Mouse (Mus musculus) forebrain, postnatal 0 days (tissue): ENCODE measurements at regions not wholly inside any gene's neighbourhood (a gene's known extent, or its start where the extent isn't known, plus 50 kb on each side); places are given as distances from the start of the nearest gene placed in this dataset.
A peak's percentile ranks its signal among the peaks of the same experiment; 100 is the strongest.

ENCODE experiments used
- ATAC-seq: fragments of 200-750 bp; cut with Nextera tagmentation; 2 replicates; pipeline ENCODE4 v1.8.0; 2017; ENCODE audit warnings: mild to moderate bottlenecking, moderate library complexity
- DNase-seq: peaks from one replicate; pipeline ENCODE4 v3.0.0-alpha.2; 2015
- H3K27ac ChIP-seq: fragments of 300-500 bp; sonication (generic); 2 replicates; pipeline ENCODE4 v1.5.1; 2014; ENCODE audit warnings: low read depth, mild to moderate bottlenecking, antibody characterized with exemption, low read length, moderate library complexity, mixed read lengths
- H3K27me3 ChIP-seq: fragments of 300-500 bp; sonication (generic); 2 replicates; pipeline ENCODE4 v1.6.1; 2014; ENCODE audit warnings: mild to moderate bottlenecking, low read length, mixed read lengths; ENCODE audit not compliant: insufficient read depth
- H3K36me3 ChIP-seq: fragments of 300-500 bp; sonication (generic); 2 replicates; pipeline ENCODE4 v1.6.1; 2014; ENCODE audit warnings: mild to moderate bottlenecking, moderate library complexity; ENCODE audit not compliant: insufficient read depth
- H3K4me1 ChIP-seq: fragments of 300-500 bp; sonication (generic); 2 replicates; pipeline ENCODE4 v1.6.1; 2014; ENCODE audit warnings: antibody characterized with exemption; ENCODE audit not compliant: insufficient read depth
- H3K4me2 ChIP-seq: fragments of 300-500 bp; sonication (generic); 2 replicates; pipeline ENCODE4 v1.6.1; 2014; ENCODE audit warnings: low read depth, mild to moderate bottlenecking, moderate library complexity
- H3K4me3 ChIP-seq: fragments of 300-500 bp; sonication (generic); 2 replicates; pipeline ENCODE4 v1.5.1; 2014; ENCODE audit warnings: low read depth, low read length, mixed read lengths
- H3K9ac ChIP-seq: fragments of 300-500 bp; sonication (generic); 2 replicates; pipeline ENCODE4 v1.6.1; 2014; ENCODE audit warnings: mild to moderate bottlenecking
- H3K9me3 ChIP-seq: fragments of 300-500 bp; sonication (generic); 2 replicates; pipeline ENCODE4 v1.6.1; 2016; ENCODE audit warnings: low read length
- CTCF ChIP-seq: sonication (generic); IDR thresholded peaks from 2 replicates; pipeline ENCODE4 v1.5.1; 2016; ENCODE audit warnings: antibody characterized with exemption, control low read depth, low read depth
- WGBS: fragments of 180-500 bp; shearing (Covaris S2); extraction: QIAGEN DNeasy Blood & Tissue Kit; methylation state at CpG from one replicate; pipeline ENCODE4 v1.1.7; 2014; 5-methylcytosine and 5-hydroxymethylcytosine counted together

DNA sequence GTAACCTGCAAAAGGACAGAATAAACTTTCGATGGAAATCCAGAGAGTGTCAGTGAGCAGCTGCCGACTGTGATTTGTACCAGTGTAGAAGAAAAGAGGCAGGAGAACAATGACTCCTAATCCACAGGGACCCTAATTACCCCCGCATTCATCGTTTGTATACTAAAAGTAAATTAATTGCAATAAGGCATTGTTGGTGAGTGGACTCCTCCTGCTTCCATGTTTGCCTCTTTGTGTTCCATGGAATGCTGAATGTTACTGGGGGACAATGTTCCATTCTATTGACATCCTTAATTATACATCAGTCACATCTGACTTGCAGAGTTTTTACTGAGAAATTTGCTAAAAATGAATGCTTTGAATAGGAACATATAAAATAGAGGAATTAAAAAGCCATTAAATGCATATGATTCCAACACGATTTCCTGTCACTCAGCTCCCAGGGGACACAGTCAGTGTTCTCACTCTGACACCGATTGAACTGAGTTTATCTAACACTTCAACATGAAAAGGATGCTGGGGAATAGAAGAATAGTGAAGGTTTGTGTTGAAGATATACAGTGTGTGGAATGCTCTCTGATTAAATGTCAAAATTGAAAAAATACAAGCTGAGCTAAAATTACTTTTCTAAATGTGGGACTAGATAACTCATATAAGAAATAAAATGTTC lies 111.3 kb upstream of the Slc8a1 start:
- H3K27me3 ChIP-seq: no peaks in the 10 kb centered on the region
- ATAC-seq (peak; percentile 38; the same call in 1 of the 2 replicates), DNase-seq (peak; percentile 23)
- H3K9me3 ChIP-seq: no peaks in the 10 kb centered on the region
- no peak overlapping the region for H3K4me3 ChIP-seq
- H3K4me1 ChIP-seq: no peaks in the 10 kb centered on the region
- no peak overlapping the region for H3K4me2 ChIP-seq
- no peaks in the 10 kb centered on the region for H3K36me3 ChIP-seq
- TF ChIP-seq CTCF: no peak
- H3K27ac ChIP-seq: no peak overlapping the region
- no peak overlapping the region for H3K9ac ChIP-seq
- WGBS: 8% methylated on average over 6 of the region's 6 CpGs

DNA sequence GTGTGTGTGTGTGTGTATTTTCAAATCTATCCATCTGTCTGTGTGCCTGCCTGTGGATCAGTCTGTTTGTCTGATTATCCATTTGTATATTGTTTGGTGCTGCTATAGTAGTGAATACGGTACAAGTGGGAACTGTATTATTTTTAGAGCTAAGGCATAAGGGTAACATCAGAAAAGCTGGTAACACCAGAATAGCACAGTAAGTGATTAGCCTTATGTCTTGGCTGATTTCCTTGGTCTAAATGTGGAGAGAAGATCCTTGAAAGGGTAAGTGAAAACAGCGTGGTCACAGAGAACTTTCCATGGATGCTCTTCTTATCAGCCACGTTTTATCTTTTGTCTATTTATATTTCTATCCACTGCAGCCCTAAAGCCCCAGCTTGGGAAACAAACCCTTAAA lies 105.6 kb upstream of the Slc8a1 start:
- Histone ChIP-seq H3K36me3 (no peaks in the 10 kb centered on the region), H3K4me1 (no peaks in the 10 kb centered on the region), H3K27ac (no peak overlapping the region), H3K4me2 (no peak overlapping the region), H3K27me3 (no peaks in the 10 kb centered on the region), H3K4me3 (no peak overlapping the region), H3K9me3 (no peaks in the 10 kb centered on the region), H3K9ac (no peak overlapping the region)
- no peak for TF ChIP-seq CTCF
- 65% methylated on average over 3 of the region's 3 CpGs for WGBS
- DNase-seq (no peak), ATAC-seq (no peak)

DNA sequence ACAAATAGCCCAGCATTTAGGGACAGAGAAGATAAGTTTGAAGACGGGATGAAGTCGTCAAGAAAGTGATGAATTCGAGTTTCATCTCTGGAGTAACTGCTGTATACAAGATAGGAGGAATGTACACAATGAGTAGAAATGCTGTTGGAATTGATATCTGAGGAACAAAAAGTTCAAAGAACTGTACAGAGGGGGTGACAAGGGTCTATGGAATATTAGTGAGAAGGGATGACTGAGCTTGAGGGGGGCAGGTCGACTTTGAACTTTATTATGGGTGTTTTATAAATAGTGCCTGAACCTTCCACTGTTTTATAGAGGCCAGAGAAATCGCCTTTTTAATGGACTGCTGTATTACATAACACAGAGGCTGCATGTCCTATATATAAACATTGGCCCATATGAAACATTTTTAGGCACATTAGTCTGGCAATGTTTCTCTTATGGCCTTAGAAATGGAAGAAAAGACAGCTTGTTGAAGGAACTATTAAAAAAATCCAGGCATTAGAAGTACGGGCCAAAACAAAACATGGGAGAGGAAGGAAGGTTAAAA lies 59.7 kb upstream of the Slc8a1 start:
- Histone ChIP-seq H3K9ac (no peak overlapping the region), H3K4me2 (no peak overlapping the region), H3K9me3 (no peaks in the 10 kb centered on the region), H3K27me3 (no peaks in the 10 kb centered on the region), H3K4me3 (no peak overlapping the region), H3K27ac (no peak overlapping the region), H3K4me1 (no peaks in the 10 kb centered on the region), H3K36me3 (no peaks in the 10 kb centered on the region)
- DNase-seq (no peak), ATAC-seq (no peak)
- 77% methylated on average over 6 of the region's 6 CpGs for WGBS
- TF ChIP-seq CTCF: no peak

DNA sequence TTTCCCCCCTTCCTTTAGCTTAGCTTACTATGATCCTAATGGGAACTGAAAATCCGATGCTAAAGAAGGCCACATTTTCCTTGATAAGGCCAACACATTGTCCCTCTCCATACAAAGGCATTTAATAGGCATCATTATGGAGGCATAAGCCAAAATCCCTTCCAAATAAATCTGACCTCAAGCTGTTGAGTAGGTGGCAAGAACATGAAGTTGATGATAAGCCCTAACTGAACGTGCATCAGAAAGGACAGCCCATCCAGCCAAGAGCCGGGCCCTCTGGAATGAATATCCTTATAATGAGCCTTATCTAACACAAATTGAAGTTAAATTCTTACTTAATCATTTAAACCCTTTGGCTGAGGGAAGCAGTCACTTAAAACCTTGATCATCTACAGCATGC lies 50.6 kb upstream of the Slc8a1 start:
- Histone ChIP-seq H3K4me2 (no peak overlapping the region), H3K4me3 (no peak overlapping the region), H3K27me3 (no peaks in the 10 kb centered on the region), H3K36me3 (no peaks in the 10 kb centered on the region), H3K27ac (no peak overlapping the region), H3K4me1 (no peaks in the 10 kb centered on the region), H3K9ac (no peak overlapping the region), H3K9me3 (no peaks in the 10 kb centered on the region)
- no peak for ATAC-seq
- TF ChIP-seq CTCF: no peak
- 82% methylated on average over 3 of the region's 3 CpGs for WGBS
- DNase-seq: no peak
